Mouse (Mus musculus) megakaryocyte, embryonic 14.5 days (primary cell): ENCODE results near the gene Foxf2.

Experiments used
- FLI1 ChIP-seq: IDR thresholded peaks from 2 replicates; pipeline ENCODE4 v1.6.1; 2012; ENCODE audit warnings: low read length, inconsistent platforms, mixed read lengths
- GATA1 ChIP-seq: IDR thresholded peaks from 3 replicates; pipeline ENCODE4 v1.6.1; 2012; ENCODE audit warnings: mixed read lengths, low read length, inconsistent platforms, borderline replicate concordance

DNA sequence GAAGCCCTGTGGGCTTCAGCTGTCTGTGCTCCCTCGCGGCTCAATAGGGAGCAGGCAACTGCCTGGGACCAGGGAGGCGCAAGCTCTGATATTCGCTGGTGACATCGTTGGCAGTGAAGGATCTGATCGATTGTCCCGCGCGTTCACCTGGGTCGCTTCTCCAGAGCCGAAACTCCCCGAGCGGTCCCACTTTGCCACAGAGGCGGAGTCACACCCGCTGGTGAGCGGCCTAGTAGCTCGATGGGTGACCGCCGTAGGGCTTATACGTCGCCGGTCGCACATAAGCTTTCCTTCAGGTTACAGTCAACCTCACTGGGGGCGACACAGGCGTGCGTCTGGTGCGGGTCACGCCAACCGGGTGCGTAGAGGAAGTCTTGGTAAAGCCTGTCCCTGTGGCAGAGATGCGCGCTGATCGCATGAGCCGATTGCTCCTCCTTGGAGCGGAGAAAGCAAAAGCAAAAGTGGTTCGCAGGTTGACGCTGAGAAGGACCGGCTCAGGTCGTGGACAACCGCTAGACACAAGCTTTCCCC is 3.8 kb downstream of the Foxf2 start:
- no peak for TF ChIP-seq FLI1
- TF ChIP-seq GATA1: no peak
